Mouse (Mus musculus) erythroblast, embryonic 14.5 days (primary cell): ENCODE measurements around the gene Fads3. TPM values are rescaled to one million over a fixed set of nuclear protein-coding genes. Genes with fewer than 3 reads are reported as not detected.

ENCODE experiments used
- H3K27me3 ChIP-seq: 2 replicates; pipeline ENCODE4 v1.6.1; 2012; ENCODE audit warnings: inconsistent platforms; ENCODE audit not compliant: control insufficient read depth
- H3K36me3 ChIP-seq: 2 replicates; pipeline ENCODE4 v1.6.1; 2012; ENCODE audit warnings: mild to moderate bottlenecking, inconsistent platforms; ENCODE audit not compliant: control insufficient read depth
- H3K4me1 ChIP-seq: 2 replicates; pipeline ENCODE4 v1.6.1; 2012; ENCODE audit warnings: inconsistent platforms; ENCODE audit not compliant: control insufficient read depth
- H3K4me3 ChIP-seq: replicated peaks from 2 replicates; pipeline ENCODE3; 2012; ENCODE audit warnings: moderate library complexity, mild to moderate bottlenecking, inconsistent platforms
- H3K9me3 ChIP-seq: 2 replicates; pipeline ENCODE4 v1.6.1; 2012; ENCODE audit warnings: low read length, inconsistent platforms, mixed read lengths; ENCODE audit not compliant: control insufficient read depth
- GATA1 ChIP-seq: IDR thresholded peaks from 2 replicates; pipeline ENCODE4 v1.6.1; 2012; ENCODE audit warnings: low read length, inconsistent platforms, mixed read lengths
- TAL1 ChIP-seq: IDR thresholded peaks from 3 replicates; pipeline ENCODE4 v1.6.1; 2012; ENCODE audit warnings: low read length, inconsistent platforms, mixed read lengths
- polyA plus RNA-seq: library from polyadenylated mRNA; stranded (reverse); fragments of >175 nt; gene quantifications from 2 replicates; pipeline ENCODE4 v1.2.3, GENCODE M21; 2012

The Fads3 gene
- polyA plus RNA-seq, 1 experiment = 13.7 TPM

GRCm38 (mm10) chr19:10071166-10071565 is 29.8 kb downstream of the Fads3 start:
- no peaks in the 10 kb centered on the region for H3K27me3 ChIP-seq
- TF ChIP-seq GATA1 = no peak
- no peak for TF ChIP-seq TAL1
- peaks cover 13% of the 10 kb centered on the region for H3K4me1 ChIP-seq
- no peak overlapping the region for H3K4me3 ChIP-seq
- no peaks in the 10 kb centered on the region; the same call in 1 of the 2 replicates for H3K9me3 ChIP-seq
- H3K36me3 ChIP-seq = peaks cover 94% of the 10 kb centered on the region

GRCm38 (mm10) chr19:10071892-10072291 is 30.5 kb downstream of the Fads3 start:
- Histone ChIP-seq H3K9me3 (peaks cover 2% of the 10 kb centered on the region), H3K27me3 (no peaks in the 10 kb centered on the region), H3K4me1 (peaks cover 6% of the 10 kb centered on the region), H3K4me3 (no peak overlapping the region), H3K36me3 (peaks cover 94% of the 10 kb centered on the region)
- TF ChIP-seq GATA1 (no peak), TAL1 (no peak)

GRCm38 (mm10) chr19:10073145-10073544 is 31.8 kb downstream of the Fads3 start:
- Histone ChIP-seq H3K9me3 (peaks cover 6% of the 10 kb centered on the region), H3K4me3 (no peak overlapping the region), H3K4me1 (peaks cover 3% of the 10 kb centered on the region; the same call in 1 of the 2 replicates), H3K36me3 (peaks cover 94% of the 10 kb centered on the region), H3K27me3 (no peaks in the 10 kb centered on the region)
- TF ChIP-seq TAL1 (no peak), GATA1 (no peak)

GRCm38 (mm10) chr19:10078392-10078791 is 37.0 kb downstream of the Fads3 start:
- TF ChIP-seq TAL1 (no peak), GATA1 (no peak)
- H3K36me3 ChIP-seq = peaks cover 90% of the 10 kb centered on the region
- peaks cover 6% of the 10 kb centered on the region for H3K9me3 ChIP-seq

GRCm38 (mm10) chr19:10080384-10080783 is 39.0 kb downstream of the Fads3 start:
- Histone ChIP-seq H3K36me3 (peaks cover 83% of the 10 kb centered on the region), H3K9me3 (peaks cover 6% of the 10 kb centered on the region), H3K4me3 (no peak overlapping the region), H3K4me1 (no peaks in the 10 kb centered on the region; the same call in 1 of the 2 replicates), H3K27me3 (no peaks in the 10 kb centered on the region)
- TF ChIP-seq GATA1 (no peak), TAL1 (no peak)

More at GRCm38 (mm10) chr19:10078392-10078791, 37.0 kb downstream of the Fads3 start:
- Histone ChIP-seq H3K27me3 (no peaks in the 10 kb centered on the region), H3K4me1 (no peaks in the 10 kb centered on the region), H3K4me3 (no peak overlapping the region)

GRCm38 (mm10) chr19:10082105-10082504 is 40.7 kb downstream of the Fads3 start:
- no peaks in the 10 kb centered on the region for H3K27me3 ChIP-seq
- peaks cover 3% of the 10 kb centered on the region for H3K9me3 ChIP-seq
- no peak overlapping the region for H3K4me3 ChIP-seq
- TF ChIP-seq GATA1 (no peak), TAL1 (no peak)
- peaks cover 81% of the 10 kb centered on the region for H3K36me3 ChIP-seq
- H3K4me1 ChIP-seq = no peaks in the 10 kb centered on the region; the same call in 1 of the 2 replicates

- no peak overlapping the region for H3K4me3 ChIP-seq
Observed at GRCm38 (mm10) chr19:10085454-10085853, 44.1 kb downstream of the Fads3 start.

GRCm38 (mm10) chr19:10086976-10087375 is 45.6 kb downstream of the Fads3 start:
- Histone ChIP-seq H3K4me1 (peaks cover 5% of the 10 kb centered on the region), H3K27me3 (no peaks in the 10 kb centered on the region), H3K36me3 (peaks cover 89% of the 10 kb centered on the region), H3K4me3 (no peak overlapping the region), H3K9me3 (no peaks in the 10 kb centered on the region)
- no peak for TF ChIP-seq GATA1
- no peak for TF ChIP-seq TAL1

More at GRCm38 (mm10) chr19:10085454-10085853, 44.1 kb downstream of the Fads3 start:
- no peaks in the 10 kb centered on the region for H3K9me3 ChIP-seq
- TF ChIP-seq TAL1 (no peak), GATA1 (no peak)
- H3K27me3 ChIP-seq = no peaks in the 10 kb centered on the region
- peaks cover 81% of the 10 kb centered on the region for H3K36me3 ChIP-seq
- H3K4me1 ChIP-seq = no peaks in the 10 kb centered on the region; the same call in 1 of the 2 replicates

- no peaks in the 10 kb centered on the region for H3K27me3 ChIP-seq
- peaks cover 47% of the 10 kb centered on the region for H3K4me1 ChIP-seq
- H3K36me3 ChIP-seq = peaks cover 78% of the 10 kb centered on the region
- TF ChIP-seq TAL1 (no peak), GATA1 (no peak)
- H3K4me3 ChIP-seq = no peak overlapping the region
- H3K9me3 ChIP-seq = no peaks in the 10 kb centered on the region
Observed at GRCm38 (mm10) chr19:10093829-10094228, 52.5 kb downstream of the Fads3 start.

- peaks cover 51% of the 10 kb centered on the region for H3K4me1 ChIP-seq
Observed at GRCm38 (mm10) chr19:10094695-10095094, 53.3 kb downstream of the Fads3 start.

More at GRCm38 (mm10) chr19:10094695-10095094, 53.3 kb downstream of the Fads3 start:
- 0 out of 2 replicates have a peak, but pooled peaks have one; percentile 4 for TF ChIP-seq GATA1
- no peak for TF ChIP-seq TAL1
- Histone ChIP-seq H3K9me3 (no peaks in the 10 kb centered on the region), H3K4me3 (no peak overlapping the region), H3K27me3 (no peaks in the 10 kb centered on the region), H3K36me3 (peaks cover 71% of the 10 kb centered on the region)
